Mouse (Mus musculus) heart, adult 2 months (tissue): ENCODE data around the gene Dennd2c. TPM values are rescaled to one million over a fixed set of nuclear protein-coding genes. Genes with fewer than 3 reads are reported as not detected.

Experiments
- DNase-seq, 2 experiments: peaks; one replicate each; pipeline ENCODE4 v3.0.0; 2021
- H3K27ac ChIP-seq: fragments of 200-600 bp; 2 replicates; pipeline ENCODE4 v1.8.1; 2022
- H3K27me3 ChIP-seq: fragments of 200-500 bp; 2 replicates; pipeline ENCODE4 v1.6.1; 2012; ENCODE audit warnings: mild to moderate bottlenecking, low read length, inconsistent platforms, mixed read lengths; ENCODE audit not compliant: control insufficient read depth, insufficient read depth
- H3K36me3 ChIP-seq: fragments of 200-500 bp; 2 replicates; pipeline ENCODE4 v1.6.1; 2012; ENCODE audit warnings: low read length, inconsistent platforms; ENCODE audit not compliant: control insufficient read depth, insufficient read depth
- H3K4me1 ChIP-seq: fragments of 200-500 bp; 2 replicates; pipeline ENCODE4 v1.6.1; 2011; ENCODE audit warnings: low read length; ENCODE audit not compliant: control insufficient read depth, insufficient read depth
- H3K4me3 ChIP-seq: fragments of 200-600 bp; 2 replicates; pipeline ENCODE4 v1.8.1; 2022
- H3K79me2 ChIP-seq: fragments of 200-500 bp; replicated peaks from 2 replicates; pipeline ENCODE4 v1.6.1; 2012; ENCODE audit warnings: mild to moderate bottlenecking, inconsistent platforms, low read length, moderate library complexity, mixed read lengths; ENCODE audit not compliant: control insufficient read depth, insufficient read depth
- H3K9ac ChIP-seq: fragments of 200-500 bp; 2 replicates; pipeline ENCODE4 v1.6.1; 2012; ENCODE audit warnings: low read depth, mild to moderate bottlenecking, control low read depth, inconsistent platforms, low read length, mixed read lengths
- CTCF ChIP-seq: fragments of 200-600 bp; IDR thresholded peaks from 2 replicates; pipeline ENCODE4 v1.8.1; 2022; ENCODE audit warnings: antibody characterized with exemption, mild to moderate bottlenecking, moderate library complexity
- EP300 ChIP-seq: fragments of 200-500 bp; IDR thresholded peaks from 2 replicates; pipeline ENCODE4 v1.6.1; 2011; ENCODE audit warnings: low read depth, low read length, control low read depth; ENCODE audit not compliant: insufficient read depth
- POLR2A ChIP-seq: fragments of 200-500 bp; IDR thresholded peaks from 2 replicates; pipeline ENCODE4 v1.6.1; 2011; ENCODE audit warnings: mild to moderate bottlenecking, low read depth, low read length, control low read depth; ENCODE audit not compliant: insufficient read depth
- WGBS: fragments of 180-500 bp; shearing (Covaris S2); methylation state at CpG from one replicate; pipeline ENCODE4 v1.1.7; 2018; 5-methylcytosine and 5-hydroxymethylcytosine counted together
- intact Hi-C: fragments of 180-260 bp; cut with DNase I; formaldehyde crosslinking; loops from one replicate; pipeline ENCODE4 v1.15.1; 2025
- polyA plus RNA-seq: library from polyadenylated mRNA; depleted of rRNA; stranded (reverse); fragments of >200 nt; gene quantifications from 2 replicates; pipeline ENCODE4 v1.2.3, GENCODE M21; 2012
- total RNA-seq, 2 experiments: library from RNA; stranded (reverse); gene quantifications; 2 replicates each; pipeline ENCODE4 v1.2.3; 2021

The Dennd2c gene
- total and polyA plus RNA-seq, 3 experiments: 0.61 to 1.8 (median 1.5) TPM

DNA sequence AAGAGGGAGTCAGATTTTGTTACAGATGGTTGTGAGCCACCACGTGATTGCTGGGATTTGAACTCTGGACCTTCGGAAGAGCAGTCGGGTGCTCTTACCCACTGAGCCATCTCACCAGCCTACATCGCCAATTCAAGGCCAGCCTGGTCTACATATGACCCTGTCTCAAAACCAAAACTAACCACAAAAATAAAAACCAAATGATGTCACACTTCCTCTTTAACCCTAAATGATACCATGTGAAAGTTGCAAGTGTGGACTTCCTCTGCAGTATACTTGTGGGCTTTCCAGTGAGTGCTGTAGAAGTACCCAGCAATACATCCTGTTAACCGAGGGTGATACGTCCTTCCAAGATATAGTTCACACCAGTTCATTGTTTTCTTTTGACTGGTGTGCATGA, 104.0 kb downstream of the Dennd2c start:
- peak in 1 of 2 experiments; percentile 3 for DNase-seq
- H3K27ac ChIP-seq: no peak overlapping the region
- intact Hi-C loops: no loop called here
- TF ChIP-seq CTCF (no peak), EP300 (no peak), POLR2A (no peak)
- no peak overlapping the region for H3K4me3 ChIP-seq
- no peaks in the 10 kb centered on the region for H3K36me3 ChIP-seq
- no peaks in the 10 kb centered on the region for H3K27me3 ChIP-seq
- no peaks in the 10 kb centered on the region for H3K79me2 ChIP-seq
- WGBS: 68% methylated on average over 6 of the region's 6 CpGs
- no peak overlapping the region for H3K9ac ChIP-seq
- no peaks in the 10 kb centered on the region for H3K4me1 ChIP-seq

GRCm38 (mm10) chr3:103207749-103208148, 105.3 kb downstream of the Dennd2c start:
- intact Hi-C loops: no loop called here
- no peaks in the 10 kb centered on the region for H3K27me3 ChIP-seq
- H3K9ac ChIP-seq: no peak overlapping the region
- TF ChIP-seq EP300 (no peak), POLR2A (no peak), CTCF (no peak)
- no peak overlapping the region for H3K4me3 ChIP-seq
- WGBS: 66% methylated on average over 5 of the region's 5 CpGs
- H3K4me1 ChIP-seq: no peaks in the 10 kb centered on the region
- no peaks in the 10 kb centered on the region for H3K79me2 ChIP-seq
- DNase-seq: no peak
- no peak overlapping the region for H3K27ac ChIP-seq
- no peaks in the 10 kb centered on the region for H3K36me3 ChIP-seq

- DNase-seq: no peak
- H3K36me3 ChIP-seq: no peaks in the 10 kb centered on the region
- H3K4me3 ChIP-seq: no peak overlapping the region
- no peaks in the 10 kb centered on the region for H3K4me1 ChIP-seq
- H3K27ac ChIP-seq: no peak overlapping the region
- TF ChIP-seq CTCF (no peak), EP300 (no peak), POLR2A (no peak)
- no peak overlapping the region for H3K9ac ChIP-seq
- H3K79me2 ChIP-seq: no peaks in the 10 kb centered on the region
- intact Hi-C loops: no loop called here
- WGBS: 74% methylated on average over 2 of the region's 2 CpGs
- H3K27me3 ChIP-seq: no peaks in the 10 kb centered on the region
These were observed 105.8 kb downstream of the Dennd2c start for GRCm38 (mm10) chr3:103208237-103208636.

- Histone ChIP-seq H3K36me3 (no peaks in the 10 kb centered on the region), H3K4me3 (no peak overlapping the region), H3K9ac (no peak overlapping the region), H3K27me3 (no peaks in the 10 kb centered on the region), H3K27ac (no peak overlapping the region), H3K4me1 (no peaks in the 10 kb centered on the region), H3K79me2 (no peaks in the 10 kb centered on the region)
- WGBS: 53% methylated on average over 2 of the region's 2 CpGs
- no peak for DNase-seq
- TF ChIP-seq CTCF: no peak
- no peak for TF ChIP-seq POLR2A
- TF ChIP-seq EP300: no peak
- intact Hi-C loops: no loop called here
These were observed 108.7 kb downstream of the Dennd2c start for GRCm38 (mm10) chr3:103211101-103211500.

GRCm38 (mm10) chr3:103212142-103212541, 109.7 kb downstream of the Dennd2c start:
- Histone ChIP-seq H3K27ac (no peak overlapping the region), H3K36me3 (no peaks in the 10 kb centered on the region), H3K4me3 (no peak overlapping the region), H3K79me2 (no peaks in the 10 kb centered on the region), H3K4me1 (no peaks in the 10 kb centered on the region), H3K27me3 (no peaks in the 10 kb centered on the region), H3K9ac (no peak overlapping the region)
- no peak for DNase-seq
- WGBS: 31% methylated on average over 1 of the region's 1 CpGs
- intact Hi-C loops: no loop called here
- TF ChIP-seq POLR2A (no peak), CTCF (no peak), EP300 (no peak)

- peak in 1 of 2 experiments; percentile 6 for DNase-seq
- WGBS: 78% methylated on average over 5 of the region's 5 CpGs
- no peak overlapping the region for H3K27ac ChIP-seq
These were observed 111.1 kb downstream of the Dennd2c start for GRCm38 (mm10) chr3:103213537-103213936.

More at GRCm38 (mm10) chr3:103213537-103213936, 111.1 kb downstream of the Dennd2c start:
- TF ChIP-seq EP300: no peak
- no peak for TF ChIP-seq CTCF
- no peak for TF ChIP-seq POLR2A
- H3K79me2 ChIP-seq: no peaks in the 10 kb centered on the region
- no peak overlapping the region for H3K4me3 ChIP-seq
- no peaks in the 10 kb centered on the region for H3K27me3 ChIP-seq
- H3K9ac ChIP-seq: no peak overlapping the region
- intact Hi-C loops: no loop called here
- H3K4me1 ChIP-seq: no peaks in the 10 kb centered on the region
- no peaks in the 10 kb centered on the region for H3K36me3 ChIP-seq
